Mouse (Mus musculus): ENCODE results near the gene Foxe1. TPM values are rescaled to one million over a fixed set of nuclear protein-coding genes. Genes with fewer than 3 reads are reported as not detected.
A peak's percentile ranks its signal among the peaks of the same experiment; 100 is the strongest.

Foxe1 gene
- polyA plus RNA-seq, 1 experiment from 2014 or later: not detected

- H3K27me3 ChIP-seq (ENCODE audit: control insufficient read depth, insufficient read depth, low read length): 0 out of 2 replicates have a peak, but pooled peaks cover 5% of the 10 kb centered on the region
- H3K36me3 ChIP-seq (replicated peaks; ENCODE audit: control insufficient read depth, insufficient read depth): no peaks in the 10 kb centered on the region
- H3K27ac ChIP-seq: no peak overlapping the region
- no peaks in the 10 kb centered on the region for H3K4me1 ChIP-seq (replicated peaks; ENCODE audit: control insufficient read depth, insufficient read depth, low read length)
- 72% methylated on average over 5 of the region's 5 CpGs for WGBS
- H3K9ac ChIP-seq: no peak overlapping the region
- H3K4me2 ChIP-seq (replicated peaks): no peak overlapping the region
- no peak for ATAC-seq (ENCODE audit: low FRiP score)
- H3K4me3 ChIP-seq (replicated peaks; ENCODE audit: low read length): no peak overlapping the region
- no peak for DNase-seq (ENCODE audit: low spot score)
- 0 out of 2 replicates have a peak, but pooled peaks cover 3% of the 10 kb centered on the region for H3K9me3 ChIP-seq (ENCODE audit: control insufficient read depth, low read length)
Measured at GRCm38 (mm10) chr4:46361258-46361657, 17.8 kb downstream of the Foxe1 start.

GRCm38 (mm10) chr4:46364360-46364759 is 21.0 kb downstream of the Foxe1 start:
- Histone ChIP-seq H3K27me3 (ENCODE audit: control insufficient read depth, insufficient read depth, low read length) (peaks cover 3% of the 10 kb centered on the region; the same call in 1 of the 2 replicates), H3K4me1 (replicated peaks; ENCODE audit: control insufficient read depth, insufficient read depth, low read length) (no peaks in the 10 kb centered on the region), H3K9ac (no peak overlapping the region), H3K9me3 (ENCODE audit: control insufficient read depth, low read length) (0 out of 2 replicates have a peak, but pooled peaks cover 3% of the 10 kb centered on the region), H3K36me3 (replicated peaks; ENCODE audit: control insufficient read depth, insufficient read depth) (no peaks in the 10 kb centered on the region), H3K27ac (no peak overlapping the region), H3K4me3 (replicated peaks; ENCODE audit: low read length) (no peak overlapping the region), H3K4me2 (replicated peaks) (no peak overlapping the region)
- WGBS: 81% methylated on average over 2 of the region's 2 CpGs
- no peak for ATAC-seq (ENCODE audit: low FRiP score)
- DNase-seq (ENCODE audit: low spot score): no peak

GRCm38 (mm10) chr4:46367487-46367959 is 24.1 kb downstream of the Foxe1 start:
- WGBS: 19% methylated on average over 12 of the region's 12 CpGs

GRCm38 (mm10) chr4:46369070-46369469 is 25.7 kb downstream of the Foxe1 start:
- Histone ChIP-seq H3K36me3 (replicated peaks; ENCODE audit: control insufficient read depth, insufficient read depth) (no peaks in the 10 kb centered on the region), H3K4me3 (replicated peaks; ENCODE audit: low read length) (no peak overlapping the region), H3K27ac (no peak overlapping the region), H3K9ac (no peak overlapping the region), H3K9me3 (ENCODE audit: control insufficient read depth, low read length) (0 out of 2 replicates have a peak, but pooled peaks cover 3% of the 10 kb centered on the region), H3K27me3 (ENCODE audit: control insufficient read depth, insufficient read depth, low read length) (peaks cover 6% of the 10 kb centered on the region), H3K4me2 (replicated peaks) (no peak overlapping the region), H3K4me1 (replicated peaks; ENCODE audit: control insufficient read depth, insufficient read depth, low read length) (no peaks in the 10 kb centered on the region)
- WGBS: 63% methylated on average over 4 of the region's 4 CpGs
- no peak for ATAC-seq (ENCODE audit: low FRiP score)
- DNase-seq (ENCODE audit: low spot score): no peak

More at GRCm38 (mm10) chr4:46367487-46367959, 24.1 kb downstream of the Foxe1 start:
- 0 out of 2 replicates have a peak, but pooled peaks cover 3% of the 10 kb centered on the region for H3K9me3 ChIP-seq (ENCODE audit: control insufficient read depth, low read length)
- H3K36me3 ChIP-seq (replicated peaks; ENCODE audit: control insufficient read depth, insufficient read depth): no peaks in the 10 kb centered on the region
- DNase-seq (ENCODE audit: low spot score) (no peak), ATAC-seq (ENCODE audit: low FRiP score) (no peak)
- H3K4me1 ChIP-seq (replicated peaks; ENCODE audit: control insufficient read depth, insufficient read depth, low read length): no peaks in the 10 kb centered on the region
- no peak overlapping the region; the same call in 1 of the 2 replicates for H3K4me2 ChIP-seq (replicated peaks)
- peaks cover 6% of the 10 kb centered on the region for H3K27me3 ChIP-seq (ENCODE audit: control insufficient read depth, insufficient read depth, low read length)
- no peak overlapping the region for H3K4me3 ChIP-seq (replicated peaks; ENCODE audit: low read length)
- no peak overlapping the region for H3K9ac ChIP-seq
- no peak overlapping the region for H3K27ac ChIP-seq

- Histone ChIP-seq H3K4me2 (replicated peaks) (no peak overlapping the region), H3K4me3 (replicated peaks; ENCODE audit: low read length) (no peak overlapping the region), H3K27me3 (ENCODE audit: control insufficient read depth, insufficient read depth, low read length) (peaks cover 6% of the 10 kb centered on the region), H3K36me3 (replicated peaks; ENCODE audit: control insufficient read depth, insufficient read depth) (no peaks in the 10 kb centered on the region), H3K27ac (no peak overlapping the region), H3K4me1 (replicated peaks; ENCODE audit: control insufficient read depth, insufficient read depth, low read length) (no peaks in the 10 kb centered on the region), H3K9me3 (ENCODE audit: control insufficient read depth, low read length) (no peaks in the 10 kb centered on the region), H3K9ac (no peak overlapping the region)
- DNase-seq (ENCODE audit: low spot score) (no peak), ATAC-seq (ENCODE audit: low FRiP score) (no peak)
- 57% methylated on average over 6 of the region's 6 CpGs for WGBS
Measured at GRCm38 (mm10) chr4:46370406-46370805, 27.0 kb downstream of the Foxe1 start.

- DNase-seq (ENCODE audit: low spot score): peak; percentile 55
- peak; percentile 66; the same call in 1 of the 2 replicates for ATAC-seq (ENCODE audit: low FRiP score)
- Histone ChIP-seq H3K27ac (no peak overlapping the region), H3K4me2 (replicated peaks) (peak overlapping the region; percentile 41), H3K9ac (peak overlapping the region; percentile 33; the same call in 1 of the 2 replicates), H3K9me3 (ENCODE audit: control insufficient read depth, low read length) (no peaks in the 10 kb centered on the region), H3K4me3 (replicated peaks; ENCODE audit: low read length) (no peak overlapping the region), H3K4me1 (replicated peaks; ENCODE audit: control insufficient read depth, insufficient read depth, low read length) (no peaks in the 10 kb centered on the region), H3K36me3 (replicated peaks; ENCODE audit: control insufficient read depth, insufficient read depth) (no peaks in the 10 kb centered on the region), H3K27me3 (ENCODE audit: control insufficient read depth, insufficient read depth, low read length) (peaks cover 6% of the 10 kb centered on the region)
- WGBS: 1% methylated on average over 17 of the region's 19 CpGs
Measured at GRCm38 (mm10) chr4:46371030-46371429, 27.6 kb downstream of the Foxe1 start.

- whole genome bisulfite sequencing: 60% methylated on average over 6 of the region's 6 CpGs
- ATAC-seq (ENCODE audit: low FRiP score): 0 out of 2 replicates have a peak, but pooled peaks have one; percentile 17
Measured at GRCm38 (mm10) chr4:46374455-46374854, 31.0 kb downstream of the Foxe1 start.

GRCm38 (mm10) chr4:46374869-46375368 is 31.5 kb downstream of the Foxe1 start:
- Histone ChIP-seq H3K4me3 (replicated peaks; ENCODE audit: low read length) (peak overlapping the region; percentile 19), H3K27me3 (ENCODE audit: control insufficient read depth, insufficient read depth, low read length) (peaks cover 6% of the 10 kb centered on the region; the same call in 1 of the 2 replicates), H3K4me2 (replicated peaks) (peak overlapping the region; percentile 50), H3K4me1 (replicated peaks; ENCODE audit: control insufficient read depth, insufficient read depth, low read length) (no peaks in the 10 kb centered on the region), H3K9me3 (ENCODE audit: control insufficient read depth, low read length) (no peaks in the 10 kb centered on the region), H3K9ac (no peak overlapping the region; the same call in 1 of the 2 replicates), H3K27ac (no peak overlapping the region), H3K36me3 (replicated peaks; ENCODE audit: control insufficient read depth, insufficient read depth) (peaks cover 32% of the 10 kb centered on the region)
- WGBS: 23% methylated on average over 22 of the region's 22 CpGs
- peak; percentile 59; the same call in 1 of the 2 replicates for ATAC-seq (ENCODE audit: low FRiP score)
- DNase-seq (ENCODE audit: low spot score): peak; percentile 68

More at GRCm38 (mm10) chr4:46374455-46374854, 31.0 kb downstream of the Foxe1 start:
- no peaks in the 10 kb centered on the region for H3K9me3 ChIP-seq (ENCODE audit: control insufficient read depth, low read length)
- H3K4me3 ChIP-seq (replicated peaks; ENCODE audit: low read length): peak overlapping the region; percentile 19; the same call in 1 of the 2 replicates
- peak overlapping the region; percentile 50 for H3K4me2 ChIP-seq (replicated peaks)
- no peak overlapping the region for H3K9ac ChIP-seq
- peaks cover 6% of the 10 kb centered on the region; the same call in 1 of the 2 replicates for H3K27me3 ChIP-seq (ENCODE audit: control insufficient read depth, insufficient read depth, low read length)
- no peak for DNase-seq (ENCODE audit: low spot score)
- no peak overlapping the region for H3K27ac ChIP-seq
- peaks cover 27% of the 10 kb centered on the region for H3K36me3 ChIP-seq (replicated peaks; ENCODE audit: control insufficient read depth, insufficient read depth)
- no peaks in the 10 kb centered on the region for H3K4me1 ChIP-seq (replicated peaks; ENCODE audit: control insufficient read depth, insufficient read depth, low read length)

GRCm38 (mm10) chr4:46388556-46388955 is 45.1 kb downstream of the Foxe1 start:
- Histone ChIP-seq H3K4me3 (replicated peaks; ENCODE audit: low read length) (peak overlapping the region; percentile 53), H3K27me3 (ENCODE audit: control insufficient read depth, insufficient read depth, low read length) (no peaks in the 10 kb centered on the region), H3K4me1 (replicated peaks; ENCODE audit: control insufficient read depth, insufficient read depth, low read length) (peaks cover 9% of the 10 kb centered on the region; the same call in 1 of the 2 replicates), H3K9ac (peak overlapping the region; percentile 89), H3K4me2 (replicated peaks) (peak overlapping the region; percentile 71), H3K27ac (peak overlapping the region; percentile 94), H3K36me3 (replicated peaks; ENCODE audit: control insufficient read depth, insufficient read depth) (peaks cover 22% of the 10 kb centered on the region), H3K9me3 (ENCODE audit: control insufficient read depth, low read length) (no peaks in the 10 kb centered on the region)
- no peak for DNase-seq (ENCODE audit: low spot score)
- 41% methylated on average over 5 of the region's 5 CpGs for WGBS
- ATAC-seq (ENCODE audit: low FRiP score): no peak; the same call in 1 of the 2 replicates
